Mouse (Mus musculus): ENCODE measurements around the gene Scimp. TPM values are rescaled to one million over a fixed set of nuclear protein-coding genes. Genes with fewer than 3 reads are reported as not detected.

The Scimp gene
- total and polyA plus RNA-seq, 3 experiments: 0.21 to 0.79 (median 0.30) TPM

GRCm38 (mm10) chr11:70747876-70748545, 64.4 kb downstream of the Scimp start:
- TF ChIP-seq EP300 (IDR thresholded peaks at IDR 0.05; ENCODE audit: low read length) (peak; percentile 56), IRF4 (IDR thresholded peaks at IDR 0.05; ENCODE audit: low read depth, low read length) (peak; percentile 84), POLR2AphosphoS2 (IDR thresholded peaks at IDR 0.05; ENCODE audit: low read depth, low read length) (no peak), JUND (conservative IDR thresholded peaks at IDR 0.05; ENCODE audit: low read depth, low read length) (peak; percentile 72), JUN (IDR thresholded peaks at IDR 0.05; ENCODE audit: insufficient read depth, low read depth, low read length) (peak; percentile 46; the same call in 1 of the 2 replicates), KAT2A (IDR thresholded peaks at IDR 0.05; ENCODE audit: insufficient replicate concordance, low read length) (no peak)
- dilution Hi-C loops (cut with MboI; ENCODE audit: extremely low pct_ligation_motif_present, extremely low pct_unique_long_range_greater_than_20kb, low sequenced_read_pairs): no loop called here
- in situ Hi-C loops (cut with MboI; ENCODE audit: low pct_ligation_motif_present, low pct_unique_long_range_greater_than_20kb, low sequenced_read_pairs): no loop called here
- no peak overlapping the region for H3K4me3 ChIP-seq (replicated peaks in 1 of 3; ENCODE audit: low read depth in 2 of 3, low read length in 2 of 3, poor library complexity in 1 of 3)
- H3K9ac ChIP-seq (ENCODE audit: insufficient read depth, low read depth): no peak overlapping the region
- peaks cover 5 to 6% of the 10 kb centered on the region in 2 experiments; a peak in 2 of 4 replicates for H3K4me1 ChIP-seq (ENCODE audit: control insufficient read depth in 1 of 2, insufficient read depth in 2 of 2)
- 0 out of 2 replicates have a peak overlapping the region, but pooled peaks have one; percentile 17 for H3K4me2 ChIP-seq (ENCODE audit: insufficient read depth, low read depth, poor library complexity, severe bottlenecking)
- H3K27me3 ChIP-seq (replicated peaks): no peaks in the 10 kb centered on the region
- H3K27ac ChIP-seq (ENCODE audit: insufficient read depth, low read depth): no peak overlapping the region
- H3K36me3 ChIP-seq (replicated peaks in 1 of 2; ENCODE audit: control insufficient read depth in 1 of 2, insufficient read depth in 1 of 2, low read length in 1 of 2): no peaks in the 10 kb centered on the region
- peaks cover 8% of the 10 kb centered on the region for H3K9me3 ChIP-seq (replicated peaks; ENCODE audit: low read length)
- peak; percentile 27 for DNase-seq (ENCODE audit: extremely low read depth)
- H3K79me2 ChIP-seq (replicated peaks; ENCODE audit: control insufficient read depth, extremely low read depth, insufficient read depth, poor library complexity, severe bottlenecking): no peaks in the 10 kb centered on the region

- in situ Hi-C loops (cut with MboI; ENCODE audit: low pct_ligation_motif_present, low pct_unique_long_range_greater_than_20kb, low sequenced_read_pairs): no loop called here
- Histone ChIP-seq H3K27me3 (replicated peaks) (no peaks in the 10 kb centered on the region), H3K79me2 (replicated peaks; ENCODE audit: control insufficient read depth, extremely low read depth, insufficient read depth, poor library complexity, severe bottlenecking) (no peaks in the 10 kb centered on the region), H3K27ac (ENCODE audit: insufficient read depth, low read depth) (no peak overlapping the region), H3K4me3 (replicated peaks in 1 of 3; ENCODE audit: low read depth in 2 of 3, low read length in 2 of 3, poor library complexity in 1 of 3) (no peak overlapping the region), H3K4me1 (ENCODE audit: control insufficient read depth in 1 of 2, insufficient read depth in 2 of 2) (peaks cover 5 to 6% of the 10 kb centered on the region in 2 experiments; a peak in 2 of 4 replicates), H3K9me3 (replicated peaks; ENCODE audit: low read length) (peaks cover 8% of the 10 kb centered on the region), H3K9ac (ENCODE audit: insufficient read depth, low read depth) (no peak overlapping the region), H3K4me2 (ENCODE audit: insufficient read depth, low read depth, poor library complexity, severe bottlenecking) (no peak overlapping the region), H3K36me3 (replicated peaks in 1 of 2; ENCODE audit: control insufficient read depth in 1 of 2, insufficient read depth in 1 of 2, low read length in 1 of 2) (no peaks in the 10 kb centered on the region)
- DNase-seq (ENCODE audit: extremely low read depth): no peak
- TF ChIP-seq MXI1 (IDR thresholded peaks at IDR 0.05; ENCODE audit: low read depth, low read length): no peak
- no peak for TF ChIP-seq KAT2A (IDR thresholded peaks at IDR 0.05; ENCODE audit: insufficient replicate concordance, low read length)
- no peak for TF ChIP-seq EP300 (IDR thresholded peaks at IDR 0.05; ENCODE audit: low read length)
- no peak for TF ChIP-seq NELFE (IDR thresholded peaks at IDR 0.05; ENCODE audit: low read depth, low read length)
- TF ChIP-seq BHLHE40 (IDR thresholded peaks at IDR 0.05; ENCODE audit: low read depth, low read length): no peak
- TF ChIP-seq SIN3A (IDR thresholded peaks at IDR 0.05; ENCODE audit: low read length): no peak
- TF ChIP-seq RCOR1 (conservative IDR thresholded peaks at IDR 0.05; ENCODE audit: low read depth, low read length): no peak
- TF ChIP-seq JUND (conservative IDR thresholded peaks at IDR 0.05; ENCODE audit: low read depth, low read length): no peak
- TF ChIP-seq ELF1 (IDR thresholded peaks at IDR 0.05; ENCODE audit: low read depth, low read length): no peak
- no peak for TF ChIP-seq CTCF (conservative IDR thresholded peaks at IDR 0.05 in 1 of 2, IDR thresholded peaks at IDR 0.05 in 1 of 2; ENCODE audit: low read depth in 2 of 2, low read length in 2 of 2)
- no peak for TF ChIP-seq CHD2 (IDR thresholded peaks at IDR 0.05; ENCODE audit: low read length)
- TF ChIP-seq CHD1 (IDR thresholded peaks at IDR 0.05; ENCODE audit: low read depth, low read length): no peak
- TF ChIP-seq USF2 (conservative IDR thresholded peaks at IDR 0.05; ENCODE audit: low read depth, low read length): no peak
- no peak for TF ChIP-seq PAX5 (IDR thresholded peaks at IDR 0.05; ENCODE audit: low read length)
- TF ChIP-seq MYC (IDR thresholded peaks at IDR 0.05; ENCODE audit: low read depth, low read length): no peak
- no peak for TF ChIP-seq ZKSCAN1 (IDR thresholded peaks at IDR 0.05; ENCODE audit: borderline replicate concordance, low read depth, low read length)
- no peak for TF ChIP-seq USF1 (IDR thresholded peaks at IDR 0.05; ENCODE audit: low read depth, low read length)
- dilution Hi-C loops (cut with MboI; ENCODE audit: extremely low pct_ligation_motif_present, extremely low pct_unique_long_range_greater_than_20kb, low sequenced_read_pairs): no loop called here
Measured at GRCm38 (mm10) chr11:70745636-70746035, 66.8 kb downstream of the Scimp start.
